Mouse (Mus musculus) lung, embryonic 14.5 days (tissue): Measurements from ENCODE around the gene Pecr. TPM values are rescaled to one million over a fixed set of nuclear protein-coding genes. Genes with fewer than 3 reads are reported as not detected.

ENCODE experiments used
- ATAC-seq: fragments of 200-750 bp; cut with Nextera tagmentation; 2 replicates; pipeline ENCODE4 v1.8.0; 2017; ENCODE audit warnings: mild to moderate bottlenecking, moderate TSS enrichment, moderate library complexity; ENCODE audit not compliant: insufficient read depth
- DNase-seq: peaks from one replicate; pipeline ENCODE4 v3.0.0-alpha.2; 2015
- H3K27ac ChIP-seq: fragments of 300-500 bp; sonication (generic); 2 replicates; pipeline ENCODE4 v1.5.1; 2014; ENCODE audit warnings: low read depth, mild to moderate bottlenecking, moderate library complexity
- H3K27me3 ChIP-seq: fragments of 300-500 bp; sonication (generic); 2 replicates; pipeline ENCODE4 v1.6.1; 2014; ENCODE audit warnings: low read length, control low read depth; ENCODE audit not compliant: insufficient read depth
- H3K36me3 ChIP-seq: fragments of 300-500 bp; sonication (generic); 2 replicates; pipeline ENCODE4 v1.6.1; 2014; ENCODE audit warnings: control low read depth; ENCODE audit not compliant: insufficient read depth
- H3K4me1 ChIP-seq: fragments of 300-500 bp; sonication (generic); 2 replicates; pipeline ENCODE4 v1.6.1; 2014; ENCODE audit warnings: antibody characterized with exemption, control low read depth; ENCODE audit not compliant: insufficient read depth
- H3K4me2 ChIP-seq: fragments of 300-500 bp; sonication (generic); 2 replicates; pipeline ENCODE4 v1.6.1; 2014; ENCODE audit warnings: mild to moderate bottlenecking
- H3K4me3 ChIP-seq: fragments of 300-500 bp; sonication (generic); 2 replicates; pipeline ENCODE4 v1.5.1; 2014; ENCODE audit warnings: low read depth, low read length
- H3K9ac ChIP-seq: fragments of 300-500 bp; sonication (generic); 2 replicates; pipeline ENCODE4 v1.6.1; 2014
- H3K9me3 ChIP-seq: fragments of 300-500 bp; sonication (generic); 2 replicates; pipeline ENCODE4 v1.6.1; 2016; ENCODE audit warnings: low read depth, low read length, control low read depth
- CTCF ChIP-seq: IDR thresholded peaks from 2 replicates; pipeline ENCODE4 v1.5.1; 2016; ENCODE audit warnings: antibody characterized with exemption, low read depth
- WGBS: fragments of 180-500 bp; shearing (Covaris S2); extraction: QIAGEN DNeasy Blood & Tissue Kit; methylation state at CpG from one replicate; pipeline ENCODE4 v1.1.7; 2014; 5-methylcytosine and 5-hydroxymethylcytosine counted together
- polyA plus RNA-seq: library from polyadenylated mRNA; unstranded; fragments of >200 nt; fragmentation: Nextera tagmentation; extraction: Ambion mirVana; gene quantifications from 2 replicates; pipeline ENCODE4 v1.2.1, GENCODE M21; 2014

Pecr gene
- polyA plus RNA-seq, 1 experiment from 2014 or later = 25.6 TPM

- TF ChIP-seq CTCF = peak; percentile 77
- DNase-seq = peak; percentile 74
- Histone ChIP-seq H3K36me3 (peaks cover 24% of the 10 kb centered on the region; the same call in 1 of the 2 replicates), H3K27me3 (no peaks in the 10 kb centered on the region), H3K9me3 (no peaks in the 10 kb centered on the region), H3K4me1 (no peaks in the 10 kb centered on the region), H3K9ac (no peak overlapping the region), H3K27ac (no peak overlapping the region), H3K4me3 (no peak overlapping the region), H3K4me2 (no peak overlapping the region)
- 72% methylated on average over 5 of the region's 5 CpGs for WGBS
- no peak for ATAC-seq
Measured at GRCm38 (mm10) chr1:72313399-72314039, 29.4 kb upstream of the Pecr start.

GRCm38 (mm10) chr1:72312701-72313398, 28.7 kb upstream of the Pecr start:
- ATAC-seq = no peak
- no peaks in the 10 kb centered on the region for H3K27me3 ChIP-seq
- no peak overlapping the region for H3K4me3 ChIP-seq
- no peak overlapping the region for H3K9ac ChIP-seq
- peaks cover 24% of the 10 kb centered on the region; the same call in 1 of the 2 replicates for H3K36me3 ChIP-seq
- WGBS = 81% methylated on average over 9 of the region's 9 CpGs
- H3K4me2 ChIP-seq = no peak overlapping the region
- H3K9me3 ChIP-seq = no peaks in the 10 kb centered on the region
- no peak for DNase-seq
- TF ChIP-seq CTCF = no peak
- H3K27ac ChIP-seq = no peak overlapping the region
- no peaks in the 10 kb centered on the region for H3K4me1 ChIP-seq

GRCm38 (mm10) chr1:72309744-72310424, 25.8 kb upstream of the Pecr start:
- 48% methylated on average over 6 of the region's 6 CpGs for WGBS
- H3K4me1 ChIP-seq = no peaks in the 10 kb centered on the region
- H3K27me3 ChIP-seq = no peaks in the 10 kb centered on the region
- no peak for ATAC-seq
- H3K27ac ChIP-seq = no peak overlapping the region
- TF ChIP-seq CTCF = no peak
- no peak overlapping the region for H3K9ac ChIP-seq
- DNase-seq = peak; percentile 65
- H3K4me2 ChIP-seq = no peak overlapping the region
- no peak overlapping the region for H3K4me3 ChIP-seq
- H3K36me3 ChIP-seq = peaks cover 16% of the 10 kb centered on the region; the same call in 1 of the 2 replicates
- H3K9me3 ChIP-seq = no peaks in the 10 kb centered on the region

- H3K36me3 ChIP-seq = peaks cover 16% of the 10 kb centered on the region; the same call in 1 of the 2 replicates
- H3K27ac ChIP-seq = no peak overlapping the region
- H3K27me3 ChIP-seq = no peaks in the 10 kb centered on the region
- no peak for ATAC-seq
- DNase-seq = no peak
- WGBS = 55% methylated on average over 4 of the region's 4 CpGs
- TF ChIP-seq CTCF = no peak
- H3K4me3 ChIP-seq = no peak overlapping the region
- H3K4me2 ChIP-seq = no peak overlapping the region
- H3K9me3 ChIP-seq = no peaks in the 10 kb centered on the region
- no peak overlapping the region for H3K9ac ChIP-seq
- no peaks in the 10 kb centered on the region for H3K4me1 ChIP-seq
Measured at GRCm38 (mm10) chr1:72308919-72309318, 24.8 kb upstream of the Pecr start.

- Histone ChIP-seq H3K4me3 (peak within 1 kb of the TSS; percentile 47), H3K36me3 (peaks cover 12% of the 10 kb centered on the region; the same call in 1 of the 2 replicates), H3K27ac (peak within 1 kb of the TSS; percentile 83), H3K4me1 (no peaks in the 10 kb centered on the region), H3K9ac (peak within 1 kb of the TSS; percentile 62), H3K4me2 (peak within 1 kb of the TSS; percentile 68), H3K27me3 (no peaks in the 10 kb centered on the region), H3K9me3 (no peaks in the 10 kb centered on the region)
- WGBS = 1% methylated on average over 21 of the region's 21 CpGs
- TF ChIP-seq CTCF = no peak
- DNase-seq = peak; percentile 98
- ATAC-seq = peak; percentile 96
Measured at GRCm38 (mm10) chr1:72307317-72307798, 23.2 kb upstream of the Pecr start, which contains the start of gene Xrcc5. Xrcc5 (plus strand) TSS chr1:72307421.

- H3K27ac ChIP-seq = peak overlapping the region; percentile 83
- no peaks in the 10 kb centered on the region for H3K4me1 ChIP-seq
- peaks cover 7% of the 10 kb centered on the region; the same call in 1 of the 2 replicates for H3K36me3 ChIP-seq
- 0 out of 2 replicates have a peak, but pooled peaks have one; percentile 40 for TF ChIP-seq CTCF
- peak overlapping the region; percentile 62 for H3K9ac ChIP-seq
- peak overlapping the region; percentile 68 for H3K4me2 ChIP-seq
- H3K9me3 ChIP-seq = no peaks in the 10 kb centered on the region
- peak; percentile 79 for ATAC-seq
- H3K27me3 ChIP-seq = no peaks in the 10 kb centered on the region
- DNase-seq = no peak
- WGBS = 4% methylated on average over 11 of the region's 11 CpGs
- H3K4me3 ChIP-seq = peak overlapping the region; percentile 47
Measured at GRCm38 (mm10) chr1:72306679-72307181, 22.6 kb upstream of the Pecr start.
